Mouse (Mus musculus) frontal cortex, adult 2 months (tissue): ENCODE data around the gene Coro1a. TPM values are rescaled to one million over a fixed set of nuclear protein-coding genes. Genes with fewer than 3 reads are reported as not detected.
A peak's percentile ranks its signal among the peaks of the same experiment; 100 is the strongest.

Source experiments
- DNase-seq, 2 experiments: peaks; one replicate each; pipeline ENCODE4 v3.0.0; 2022; ENCODE audit warnings: low spot score in 1 of 2; ENCODE audit errors: extremely low spot score in 1 of 2
- polyA plus RNA-seq: library from polyadenylated mRNA; depleted of rRNA; stranded (reverse); fragments of >200 nt; gene quantifications from 2 replicates; pipeline ENCODE4 v1.2.3, GENCODE M21; 2012

Coro1a gene
- polyA plus RNA-seq, 1 experiment: 145 TPM

- no peak for DNase-seq
Measured at GRCm38 (mm10) chr7:126708175-126708952, 777 bp upstream of the Coro1a start.

- peak; percentile 88 to 94 for DNase-seq
Measured at GRCm38 (mm10) chr7:126704121-126704980, 3.2 kb downstream of the Coro1a start.

- DNase-seq: no peak
Measured at GRCm38 (mm10) chr7:126703757-126704077, 3.9 kb downstream of the Coro1a start.

GRCm38 (mm10) chr7:126702861-126703756, 4.5 kb downstream of the Coro1a start:
- DNase-seq: no peak

- no peak for DNase-seq
Measured at GRCm38 (mm10) chr7:126702358-126702757, 5.2 kb downstream of the Coro1a start.

GRCm38 (mm10) chr7:126701559-126702357, 5.8 kb downstream of the Coro1a start:
- DNase-seq: no peak

GRCm38 (mm10) chr7:126701070-126701469, 6.5 kb downstream of the Coro1a start:
- peak; percentile 78 to 97 for DNase-seq

- DNase-seq: no peak
Measured at GRCm38 (mm10) chr7:126700063-126701015, 7.2 kb downstream of the Coro1a start.

- no peak for DNase-seq
Measured at GRCm38 (mm10) chr7:126697838-126698237, 9.7 kb downstream of the Coro1a start.

GRCm38 (mm10) chr7:126696886-126697285, 10.7 kb downstream of the Coro1a start:
- DNase-seq: no peak

GRCm38 (mm10) chr7:126696303-126696702, 11.3 kb downstream of the Coro1a start:
- no peak for DNase-seq

GRCm38 (mm10) chr7:126695631-126696207, 11.9 kb downstream of the Coro1a start, which contains the start of gene Slx1b:
TSS of gene Slx1b (minus strand) at chr7:126695784.
- peak; percentile 91 to 97 for DNase-seq

- no peak for DNase-seq
Measured at GRCm38 (mm10) chr7:126695210-126695611, 12.4 kb downstream of the Coro1a start, which contains the start of gene Bola2. TSS of gene Bola2 (plus strand) at chr7:126695401.

GRCm38 (mm10) chr7:126694441-126695051, 13.0 kb downstream of the Coro1a start:
- no peak for DNase-seq

GRCm38 (mm10) chr7:126693781-126694180, 13.8 kb downstream of the Coro1a start:
- no peak for DNase-seq

GRCm38 (mm10) chr7:126693256-126693655, 14.3 kb downstream of the Coro1a start:
- peak; percentile 59 to 93 for DNase-seq

- DNase-seq: no peak
Measured at GRCm38 (mm10) chr7:126692426-126692825, 15.2 kb downstream of the Coro1a start.

- no peak for DNase-seq
Measured at GRCm38 (mm10) chr7:126691676-126692075, 15.9 kb downstream of the Coro1a start.
